Mouse (Mus musculus) adrenal gland, adult 8-10 months (tissue): ENCODE measurements at regions not wholly inside any gene's neighbourhood (a gene's known extent, or its start where the extent isn't known, plus 50 kb on each side); places are given as distances from the start of the nearest gene placed in this dataset.

Experiments used
- DNase-seq: peaks from one replicate; pipeline ENCODE4 v3.0.0; 2022

- DNase-seq = no peak
Observed at GRCm38 (mm10) chr14:120831397-120831796, 79.6 kb upstream of the Ipo5 start.

- peak; percentile 88 for DNase-seq
Observed at GRCm38 (mm10) chr14:120831847-120832613, 79.0 kb upstream of the Ipo5 start.

GRCm38 (mm10) chr14:120834821-120835220 lies 76.2 kb upstream of the Ipo5 start:
- DNase-seq = no peak

- DNase-seq = no peak
Observed at GRCm38 (mm10) chr14:120835758-120836157, 75.3 kb upstream of the Ipo5 start.

- no peak for DNase-seq
Observed at GRCm38 (mm10) chr14:120836535-120837316, 74.3 kb upstream of the Ipo5 start.

GRCm38 (mm10) chr14:120840900-120841299 lies 70.1 kb upstream of the Ipo5 start:
- no peak for DNase-seq

- peak; percentile 24 for DNase-seq
Observed at GRCm38 (mm10) chr14:120841311-120841710, 69.7 kb upstream of the Ipo5 start.

- DNase-seq = no peak
Observed at GRCm38 (mm10) chr14:120845172-120845571, 65.9 kb upstream of the Ipo5 start.

GRCm38 (mm10) chr14:120846073-120846850 lies 64.8 kb upstream of the Ipo5 start:
- peak; percentile 83 for DNase-seq

- DNase-seq = peak; percentile 55
Observed at GRCm38 (mm10) chr14:120847006-120847405, 64.0 kb upstream of the Ipo5 start.

- no peak for DNase-seq
Observed at GRCm38 (mm10) chr14:120848083-120848951, 62.7 kb upstream of the Ipo5 start.

- DNase-seq = no peak
Observed at GRCm38 (mm10) chr14:120849159-120849558, 61.9 kb upstream of the Ipo5 start.

- DNase-seq = no peak
Observed at GRCm38 (mm10) chr14:120853643-120854042, 57.4 kb upstream of the Ipo5 start.

GRCm38 (mm10) chr14:120854559-120854958 lies 56.5 kb upstream of the Ipo5 start:
- DNase-seq = no peak

GRCm38 (mm10) chr14:120855181-120855580 lies 55.8 kb upstream of the Ipo5 start:
- no peak for DNase-seq
